Mouse (Mus musculus): ENCODE results near the gene Clk1.

- no peak for TF ChIP-seq CTCF (conservative IDR thresholded peaks at IDR 0.05; ENCODE audit: low read length)
- TF ChIP-seq POU5F1 (IDR thresholded peaks at IDR 0.05; ENCODE audit: borderline replicate concordance, low read length): no peak
Measured at GRCm38 (mm10) chr1:58445861-58446260, 22.0 kb upstream of the Clk1 start.
